Mouse (Mus musculus) C2C12 (cell line): ENCODE results near the gene Tdrkh.
A peak's percentile ranks its signal among the peaks of the same experiment; 100 is the strongest.

Source experiments
- CTCF ChIP-seq: IDR thresholded peaks from one replicate; pipeline ENCODE4 v1.5.1; 2011; ENCODE audit not compliant: control insufficient read depth, insufficient read depth, insufficient read length
- MYOD1 ChIP-seq: IDR thresholded peaks from one replicate; pipeline ENCODE4 v1.6.1; 2011; ENCODE audit warnings: low read depth; ENCODE audit not compliant: control insufficient read depth, insufficient read length
- MYOG ChIP-seq: IDR thresholded peaks from one replicate; pipeline ENCODE4 v1.6.1; 2011; ENCODE audit not compliant: control insufficient read depth, insufficient read length; ENCODE audit errors: extremely low read depth
- USF1 ChIP-seq: IDR thresholded peaks from one replicate; pipeline ENCODE4 v1.6.1; 2011; ENCODE audit warnings: low read depth, mild to moderate bottlenecking, control low read depth, moderate library complexity

GRCm38 (mm10) chr3:94366761-94367160 is 46.3 kb upstream of the Tdrkh start:
- TF ChIP-seq MYOD1, result no peak
- peak; percentile 86 for TF ChIP-seq CTCF
- TF ChIP-seq USF1, result no peak
- no peak for TF ChIP-seq MYOG
